Mouse (Mus musculus) hindlimb bud, embryonic 11.5 days (tissue): ENCODE data around the gene Bst2.
A peak's percentile ranks its signal among the peaks of the same experiment; 100 is the strongest.

Experiments
- DNase-seq: peaks from one replicate; pipeline ENCODE4 v3.0.0-alpha.2; 2012; ENCODE audit warnings: low read depth, low spot score; ENCODE audit errors: extremely low spot score

Bst2 gene

GRCm38 (mm10) chr8:71537028-71537867 lies at the start of gene Bst2:
Gene Bst2, minus strand, starts transcription at chr8:71537456.
- DNase-seq: no peak

- no peak for DNase-seq
These were observed 49.6 kb upstream of the Bst2 start for GRCm38 (mm10) chr8:71586891-71587290.

GRCm38 (mm10) chr8:71580201-71580600 lies 42.9 kb upstream of the Bst2 start:
- DNase-seq: no peak

- no peak for DNase-seq
These were observed 42.2 kb upstream of the Bst2 start for GRCm38 (mm10) chr8:71579476-71579875.

GRCm38 (mm10) chr8:71579009-71579408 lies 41.8 kb upstream of the Bst2 start:
- DNase-seq: no peak

GRCm38 (mm10) chr8:71577856-71578387 lies 40.7 kb upstream of the Bst2 start:
- DNase-seq: no peak

- DNase-seq: no peak
These were observed 37.8 kb upstream of the Bst2 start for GRCm38 (mm10) chr8:71575020-71575419.

- DNase-seq: no peak
These were observed 37.2 kb upstream of the Bst2 start for GRCm38 (mm10) chr8:71574426-71574825.

- DNase-seq: no peak
These were observed 35.8 kb upstream of the Bst2 start for GRCm38 (mm10) chr8:71572847-71573633.

GRCm38 (mm10) chr8:71572077-71572476 lies 34.8 kb upstream of the Bst2 start:
- no peak for DNase-seq

- peak; percentile 82 for DNase-seq
These were observed 33.2 kb upstream of the Bst2 start for GRCm38 (mm10) chr8:71570291-71570954.

- peak; percentile 77 for DNase-seq
These were observed 32.4 kb upstream of the Bst2 start for GRCm38 (mm10) chr8:71569366-71570290.

- no peak for DNase-seq
These were observed 31.7 kb upstream of the Bst2 start for GRCm38 (mm10) chr8:71568941-71569340.

GRCm38 (mm10) chr8:71568387-71568937 lies 31.2 kb upstream of the Bst2 start, which contains the start of gene Slc27a1:
Gene Slc27a1, plus strand, starts transcription at chr8:71568882.
- DNase-seq: no peak

- DNase-seq: no peak
These were observed 30.3 kb upstream of the Bst2 start for GRCm38 (mm10) chr8:71567587-71567986.

GRCm38 (mm10) chr8:71566501-71566900 lies 29.2 kb upstream of the Bst2 start, which contains the start of gene Nxnl1:
Gene Nxnl1, minus strand, starts transcription at chr8:71566601.
- DNase-seq: no peak

GRCm38 (mm10) chr8:71563992-71564391 lies 26.7 kb upstream of the Bst2 start:
- DNase-seq: no peak

GRCm38 (mm10) chr8:71562751-71563150 lies 25.5 kb upstream of the Bst2 start:
- no peak for DNase-seq

- DNase-seq: peak; percentile 58
These were observed 24.1 kb upstream of the Bst2 start for GRCm38 (mm10) chr8:71561401-71561800.

- no peak for DNase-seq
These were observed 23.5 kb upstream of the Bst2 start for GRCm38 (mm10) chr8:71560765-71561164.
